ENCODE assay signal across 8 mouse cellular contexts in the genomic region with DNA sequence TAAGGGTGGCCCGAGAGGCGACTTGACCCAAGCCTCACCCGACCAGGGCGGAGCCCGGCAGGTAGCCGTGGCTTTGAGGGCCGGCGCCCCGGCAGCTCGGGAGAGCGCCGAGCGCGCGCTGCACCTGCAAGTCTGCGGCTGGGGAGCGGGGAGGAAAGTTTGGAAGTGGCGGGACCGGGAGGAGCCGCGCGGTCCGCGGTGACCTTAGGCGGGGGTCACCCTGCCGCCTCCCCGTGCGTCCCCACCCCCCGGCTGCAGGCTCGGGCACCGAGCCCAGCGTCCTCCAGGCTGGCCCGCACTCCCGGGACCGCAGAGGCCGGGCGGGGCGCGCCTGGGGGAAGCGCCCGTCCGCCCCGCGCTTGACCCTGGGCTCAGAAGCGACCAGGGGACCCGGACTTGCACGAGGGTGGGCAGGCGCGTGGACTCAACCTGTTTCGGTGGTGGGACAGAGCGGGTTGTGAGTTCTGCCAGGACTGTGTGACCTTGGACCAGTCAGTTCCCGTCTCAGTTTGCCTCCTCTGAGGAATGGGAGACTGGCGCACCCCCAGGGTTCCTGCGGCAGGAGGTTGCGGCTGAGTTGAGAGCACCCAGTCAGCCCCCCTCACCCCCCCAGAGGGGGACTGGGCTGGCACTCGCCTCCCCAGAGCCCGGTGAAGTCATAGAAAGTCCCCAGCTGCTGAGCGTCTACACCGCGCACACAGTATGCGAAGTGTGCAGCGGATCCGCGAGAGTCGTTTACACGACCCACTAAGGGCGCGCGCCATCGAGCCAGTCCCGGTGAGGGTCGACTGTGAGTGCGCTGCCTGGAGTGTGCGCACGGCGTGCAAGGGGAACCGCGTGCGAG. TPM values are rescaled to one million over a fixed set of nuclear protein-coding genes. Genes with fewer than 3 reads are reported as not detected.
DNase-seq lines count a peak whose midpoint lies in the region; ATAC-seq and TF ChIP-seq lines count a peak whose summit lies in the region.

No protein-coding gene starts in this region.

- peak; percentile 23; the same call in 1 of the 2 replicates for ATAC-seq in lung, embryonic 15.5 days (ENCODE audit: borderline replicate concordance, extremely low read depth, low FRiP score, low TSS enrichment)
- ATAC-seq in embryonic facial prominence, embryonic 12.5 days (ENCODE audit: insufficient number of reproducible peaks, insufficient read depth, low FRiP score, low TSS enrichment), result 0 out of 2 replicates have a peak, but pooled peaks have one; percentile 6
- ATAC-seq in hindbrain, embryonic 11.5 days (ENCODE audit: low FRiP score), result no peak
- ATAC-seq in liver, embryonic 14.5 days (ENCODE audit: insufficient read depth), result no peak

- peak overlapping the region; percentile 61 for H3K4me3 ChIP-seq in lung, embryonic 15.5 days
- peak overlapping the region; percentile 73 for H3K4me3 ChIP-seq in embryonic facial prominence, embryonic 12.5 days
- peak overlapping the region; percentile 63 for H3K4me3 ChIP-seq in hindbrain, embryonic 11.5 days (ENCODE audit: low read depth, low read length)
- H3K4me3 ChIP-seq in liver, embryonic 14.5 days (ENCODE audit: insufficient read depth in 1 of 2, low read depth in 2 of 2, low read length in 2 of 2), result peak overlapping the region; percentile 23 to 48
- H3K4me3 ChIP-seq in small intestine, adult 2 months (ENCODE audit: low read depth, low read length), result peak overlapping the region; percentile 63

- peaks cover 51% of the 10 kb centered on the region for H3K27me3 ChIP-seq in lung, embryonic 15.5 days
- H3K27me3 ChIP-seq in embryonic facial prominence, embryonic 12.5 days, result peaks cover 67% of the 10 kb centered on the region
- peaks cover 48% of the 10 kb centered on the region for H3K27me3 ChIP-seq in hindbrain, embryonic 11.5 days (ENCODE audit: control insufficient read depth, insufficient read depth, low read length)
- H3K27me3 ChIP-seq in liver, embryonic 14.5 days (ENCODE audit: control insufficient read depth, insufficient read depth, low read length), result peaks cover 42% of the 10 kb centered on the region
- H3K27me3 ChIP-seq in small intestine, adult 2 months (ENCODE audit: control insufficient read depth, insufficient read depth, low read length), result peaks cover 31% of the 10 kb centered on the region

- no peaks in the 10 kb centered on the region for H3K36me3 ChIP-seq in lung, embryonic 15.5 days
- H3K36me3 ChIP-seq in embryonic facial prominence, embryonic 12.5 days, result no peaks in the 10 kb centered on the region
- H3K36me3 ChIP-seq in hindbrain, embryonic 11.5 days (ENCODE audit: control insufficient read depth, insufficient read depth, low read length), result no peaks in the 10 kb centered on the region
- H3K36me3 ChIP-seq in liver, embryonic 14.5 days (replicated peaks; ENCODE audit: control insufficient read depth, insufficient read depth, low read depth), result no peaks in the 10 kb centered on the region
- no peaks in the 10 kb centered on the region for H3K36me3 ChIP-seq in small intestine, adult 2 months (ENCODE audit: control insufficient read depth, insufficient read depth, low read length)

- TF ChIP-seq CTCF in liver, embryonic 14.5 days (IDR thresholded peaks at IDR 0.05; ENCODE audit: low read depth), result no peak
- TF ChIP-seq CTCF in small intestine, adult 2 months (IDR thresholded peaks at IDR 0.05; ENCODE audit: extremely low read depth, insufficient read length, insufficient replicate concordance, low read depth, low read length), result no peak

- intact Hi-C loops in gastrocnemius, postnatal 36 days (cut with DNase I), result no loop called here

- peaks cover 41% of the 10 kb centered on the region for H3K4me1 ChIP-seq in lung, embryonic 15.5 days
- peaks cover 32% of the 10 kb centered on the region for H3K4me1 ChIP-seq in embryonic facial prominence, embryonic 12.5 days
- H3K4me1 ChIP-seq in hindbrain, embryonic 11.5 days (replicated peaks; ENCODE audit: control insufficient read depth, insufficient read depth, low read length), result peaks cover 14% of the 10 kb centered on the region
- H3K4me1 ChIP-seq in liver, embryonic 14.5 days (replicated peaks; ENCODE audit: control insufficient read depth in 2 of 2, insufficient read depth in 2 of 2, low read length in 1 of 2), result no peaks in the 10 kb centered on the region
- peaks cover 23% of the 10 kb centered on the region for H3K4me1 ChIP-seq in small intestine, adult 2 months (ENCODE audit: control insufficient read depth, insufficient read depth, insufficient read length, low read length)

- H3K27ac ChIP-seq in lung, embryonic 15.5 days, result no peak overlapping the region
- H3K27ac ChIP-seq in embryonic facial prominence, embryonic 12.5 days, result no peak overlapping the region
- H3K27ac ChIP-seq in hindbrain, embryonic 11.5 days (ENCODE audit: low read depth, low read length), result no peak overlapping the region
- H3K27ac ChIP-seq in liver, embryonic 14.5 days, result no peak overlapping the region
- H3K27ac ChIP-seq in small intestine, adult 2 months (ENCODE audit: insufficient read depth, low read depth, low read length), result no peak overlapping the region

- H3K9me3 ChIP-seq in lung, embryonic 15.5 days, result no peaks in the 10 kb centered on the region
- no peaks in the 10 kb centered on the region for H3K9me3 ChIP-seq in embryonic facial prominence, embryonic 12.5 days
- no peaks in the 10 kb centered on the region for H3K9me3 ChIP-seq in hindbrain, embryonic 11.5 days (ENCODE audit: control insufficient read depth, low read length)
- H3K9me3 ChIP-seq in liver, embryonic 14.5 days (ENCODE audit: control insufficient read depth, low read length), result no peaks in the 10 kb centered on the region

- no peak for DNase-seq in lung, postnatal 14 days
- DNase-seq in hindbrain, embryonic 11.5 days (ENCODE audit: low spot score), result peak; percentile 47
- DNase-seq in liver, embryonic 14.5 days (ENCODE audit: low read depth in 3 of 3, low spot score in 3 of 3), result no peak
- no peak for DNase-seq in layer of hippocampus, adult 11-12 months (ENCODE audit: low spot score)
- DNase-seq in gastrocnemius, postnatal 36 days, result no peak

- peak overlapping the region; percentile 42 for H3K9ac ChIP-seq in lung, embryonic 15.5 days
- peak overlapping the region; percentile 56 for H3K9ac ChIP-seq in embryonic facial prominence, embryonic 12.5 days
- no peak overlapping the region for H3K9ac ChIP-seq in hindbrain, embryonic 11.5 days (ENCODE audit: low read depth, low read length)
- no peak overlapping the region for H3K9ac ChIP-seq in liver, embryonic 14.5 days (replicated peaks)

- H3K4me2 ChIP-seq in lung, embryonic 15.5 days, result peak overlapping the region; percentile 100
- peak overlapping the region; percentile 100 for H3K4me2 ChIP-seq in embryonic facial prominence, embryonic 12.5 days (replicated peaks)
- H3K4me2 ChIP-seq in hindbrain, embryonic 11.5 days (replicated peaks; ENCODE audit: low read depth, low read length), result peak overlapping the region; percentile 99
- H3K4me2 ChIP-seq in liver, embryonic 14.5 days (ENCODE audit: low read depth), result peak overlapping the region; percentile 63

- TF ChIP-seq POLR2A in small intestine, adult 2 months (IDR thresholded peaks at IDR 0.05; ENCODE audit: low read depth, low read length), result no peak

- TF ChIP-seq EP300 in liver, embryonic 14.5 days (IDR thresholded peaks at IDR 0.05; ENCODE audit: low read depth), result no peak

- WGBS in lung, embryonic 15.5 days, result 1% methylated on average over 77 of the region's 79 CpGs
- 1% methylated on average over 79 of the region's 79 CpGs for WGBS in embryonic facial prominence, embryonic 12.5 days
- 1% methylated on average over 71 of the region's 79 CpGs for WGBS in hindbrain, embryonic 11.5 days
- WGBS in liver, embryonic 14.5 days (ENCODE audit: insufficient replicate concordance), result 2% methylated on average over 75 of the region's 79 CpGs
- WGBS in small intestine, adult 2 months, result 1% methylated on average over 78 of the region's 79 CpGs

RNA-seq across cellular contexts. Expression of a gene that starts 0.9 kb away (rescaled TPM):
- 8.5 and 8.8 TPM in 2 replicates for polyA plus RNA-seq in lung, embryonic 15.5 days (2015; fragmentation: Nextera tagmentation; extraction: Ambion mirVana)
- 4.6 and 5.7 TPM in 2 replicates for polyA plus RNA-seq in embryonic facial prominence, embryonic 12.5 days (2016; fragmentation: Nextera tagmentation; extraction: Ambion mirVana)
- 0.63 and 1.4 TPM in 2 replicates for polyA plus RNA-seq in hindbrain, embryonic 11.5 days (2014; fragmentation: Nextera tagmentation; extraction: Ambion mirVana)
- 0.58 and 0.73 TPM in 2 replicates for polyA plus RNA-seq in liver, embryonic 14.5 days (2012; rRNA removed)
- 0.77 and 1.2 TPM in 2 replicates for polyA plus RNA-seq in liver, embryonic 14.5 days (2014; fragmentation: Nextera tagmentation; extraction: Ambion mirVana)
- 9.8 and 25.5 TPM in 2 replicates for polyA plus RNA-seq in small intestine, adult 2 months (2012; rRNA removed)
- total RNA-seq in gastrocnemius, postnatal 36 days (2021), result under 1 TPM; 0.44 to 0.71 TPM

RNA-seq across cellular contexts. Expression of a gene that starts 51.9 kb away (rescaled TPM):
- polyA plus RNA-seq in lung, embryonic 15.5 days (2015; fragmentation: Nextera tagmentation; extraction: Ambion mirVana), result 54.7 and 56.8 TPM in 2 replicates
- 100 and 107 TPM in 2 replicates for polyA plus RNA-seq in embryonic facial prominence, embryonic 12.5 days (2016; fragmentation: Nextera tagmentation; extraction: Ambion mirVana)
- 80.2 and 93.6 TPM in 2 replicates for polyA plus RNA-seq in hindbrain, embryonic 11.5 days (2014; fragmentation: Nextera tagmentation; extraction: Ambion mirVana)
- polyA plus RNA-seq in liver, embryonic 14.5 days (2012; rRNA removed), result 10.0 and 10.6 TPM in 2 replicates
- 9.5 and 10.3 TPM in 2 replicates for polyA plus RNA-seq in liver, embryonic 14.5 days (2014; fragmentation: Nextera tagmentation; extraction: Ambion mirVana)
- polyA plus RNA-seq in small intestine, adult 2 months (2012; rRNA removed), result 9.6 and 12.9 TPM in 2 replicates
- 10 to 100 TPM in 1 of 2 experiments, 1 to 10 TPM in 1; 8.5 to 13.6 TPM for total RNA-seq in gastrocnemius, postnatal 36 days (2021)

Comparison
In these comparisons a context has a peak if more than half of its experiments do, and no peak if none do; other contexts are left out.
1. ATAC-seq: peak in lung, embryonic 15.5 days (single experiment) and embryonic facial prominence, embryonic 12.5 days (single experiment); none in hindbrain, embryonic 11.5 days (single experiment) and liver, embryonic 14.5 days (single experiment).
2. H3K9ac ChIP-seq: peak in lung, embryonic 15.5 days (single experiment) and embryonic facial prominence, embryonic 12.5 days (single experiment); none in hindbrain, embryonic 11.5 days (single experiment) and liver, embryonic 14.5 days (single experiment).
3. Peak in every context shown above with its lines, with median percentiles within 50 percentile points of each other: H3K4me2 ChIP-seq and H3K4me3 ChIP-seq.